Mouse (Mus musculus) heart, postnatal 0 days (tissue): Measurements from ENCODE around the gene Tmem138.
A peak's percentile ranks its signal among the peaks of the same experiment; 100 is the strongest.

ENCODE experiments used
- CTCF ChIP-seq: IDR thresholded peaks from 2 replicates; pipeline ENCODE4 v1.5.1; 2016; ENCODE audit warnings: antibody characterized with exemption, control low read depth, low read depth
- EP300 ChIP-seq: IDR thresholded peaks from 2 replicates; pipeline ENCODE4 v1.6.1; 2016; ENCODE audit warnings: antibody characterized with exemption, low read depth

DNA sequence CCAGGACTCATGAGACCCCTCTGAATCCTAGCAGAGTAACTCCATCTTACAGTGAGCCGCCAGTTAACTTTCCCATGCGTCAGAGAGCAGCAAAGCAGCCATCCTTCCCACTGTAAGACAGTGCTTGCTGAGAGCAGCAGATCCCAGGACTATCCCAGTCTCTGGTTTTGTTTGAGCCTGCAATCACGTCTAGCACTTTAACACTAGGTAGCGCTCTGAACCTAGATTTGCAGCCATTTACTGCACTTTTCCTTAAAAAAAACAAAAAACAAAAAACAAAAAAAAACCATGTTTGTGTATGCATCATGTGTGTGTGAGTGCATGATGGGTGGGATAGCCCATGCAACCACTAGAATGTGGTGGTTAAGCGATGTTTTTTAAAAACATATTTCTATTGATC, 17.1 kb downstream of the Tmem138 start:
- peak; percentile 47 for TF ChIP-seq CTCF
- TF ChIP-seq EP300, result no peak
